Mouse (Mus musculus): ENCODE measurements at regions not wholly inside any gene's neighbourhood (a gene's known extent, or its start where the extent isn't known, plus 50 kb on each side); places are given as distances from the start of the nearest gene placed in this dataset.
"Not testable (repeated sequence)": the region's sequence is repeated elsewhere in the genome, so short reads cannot be mapped to it uniquely, and the experiment has no call there.

DNA sequence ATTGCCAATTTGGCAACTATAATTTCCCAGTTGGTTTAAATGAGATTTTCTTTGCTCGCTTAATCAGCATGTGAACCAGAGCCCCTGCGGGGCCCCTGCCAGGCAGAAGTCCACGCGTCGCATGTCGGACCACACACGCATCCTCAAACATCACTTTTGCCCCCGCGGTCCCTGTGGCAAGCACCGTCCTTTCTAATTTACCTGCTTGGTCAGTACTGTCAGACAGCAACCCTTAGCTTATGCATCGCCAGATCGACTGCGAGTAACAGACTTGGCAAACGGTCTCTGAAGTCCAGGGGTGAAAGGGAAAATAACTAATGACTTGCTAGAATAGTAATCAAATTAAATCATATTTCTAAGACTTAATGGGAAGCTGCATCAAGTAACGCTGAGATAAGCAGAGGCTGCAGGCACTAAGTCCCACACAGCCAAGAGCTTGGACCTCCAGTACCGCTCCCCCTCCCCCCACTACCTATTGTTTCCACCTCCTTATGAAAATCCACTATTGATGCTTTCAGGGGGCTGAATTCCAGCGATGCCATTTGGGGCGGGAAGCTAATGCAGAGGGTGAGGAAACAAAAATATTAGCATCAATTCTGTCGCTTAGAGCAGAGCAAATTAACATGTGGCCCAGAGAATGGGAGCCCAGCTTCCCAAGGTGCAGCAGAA lies 142.0 kb upstream of the Cntnap4 start:
- DNase-seq (ENCODE audit: low spot score in 2 of 2), result no peak

- DNase-seq (ENCODE audit: low spot score in 2 of 2), result no peak
These were observed 157.9 kb upstream of the Cntnap4 start for GRCm38 (mm10) chr8:112411968-112412367.

DNA sequence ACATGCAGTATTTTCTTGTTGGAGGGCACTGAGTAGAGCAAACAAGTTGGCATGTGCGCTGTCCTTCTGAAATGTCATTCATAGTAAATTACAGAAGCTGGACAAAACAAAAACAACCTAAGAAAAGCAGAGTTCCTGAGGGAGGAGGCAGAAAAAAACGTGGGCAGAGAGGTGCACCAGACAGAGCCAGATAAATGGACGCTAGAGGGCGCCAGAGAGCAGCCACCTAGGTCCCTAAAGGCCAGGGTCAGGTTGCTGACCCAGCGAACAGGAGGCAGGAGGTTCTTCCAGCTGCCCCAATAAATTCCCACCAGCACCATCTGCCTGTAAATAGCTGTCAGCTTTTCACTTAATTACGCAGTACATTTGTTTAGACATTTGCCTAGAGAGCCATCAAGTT lies 158.6 kb upstream of the Cntnap4 start:
- peak; percentile 6 to 20 for DNase-seq (ENCODE audit: low spot score in 2 of 2)

- DNase-seq (ENCODE audit: low spot score in 2 of 2), result no peak
These were observed 161.6 kb upstream of the Cntnap4 start for GRCm38 (mm10) chr8:112408211-112408735.

- DNase-seq (ENCODE audit: low spot score in 2 of 2), result no peak
These were observed 165.8 kb upstream of the Cntnap4 start for GRCm38 (mm10) chr8:112404087-112404486.

GRCm38 (mm10) chr8:112397438-112397837 lies 172.4 kb upstream of the Cntnap4 start:
- no peak for DNase-seq (ENCODE audit: low spot score in 2 of 2)

DNA sequence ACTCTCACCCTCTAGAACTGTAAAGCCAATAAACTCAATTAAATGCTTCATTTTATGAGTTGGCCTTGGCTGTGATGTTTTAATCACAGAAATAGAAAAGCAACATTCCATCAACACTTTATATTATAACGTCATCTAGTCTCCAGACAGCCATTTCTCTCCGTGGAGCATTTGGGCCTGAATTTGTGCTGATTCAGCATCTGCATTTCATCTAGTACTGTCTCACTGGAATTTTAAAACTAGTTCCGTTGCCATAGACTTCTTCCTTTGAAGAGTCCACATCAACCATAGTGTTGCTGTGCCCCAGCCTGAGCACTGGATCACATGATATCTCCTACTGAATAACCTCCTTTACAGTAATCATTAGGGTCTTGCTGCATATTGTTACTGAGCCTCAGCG lies 179.7 kb upstream of the Cntnap4 start:
- no peak for DNase-seq (ENCODE audit: low spot score in 2 of 2)

GRCm38 (mm10) chr8:112348323-112348722 lies 221.5 kb upstream of the Cntnap4 start:
- peak in 1 of 2 experiments; percentile 27 for DNase-seq (ENCODE audit: low spot score in 2 of 2)

GRCm38 (mm10) chr8:112333171-112333570 lies 236.7 kb upstream of the Cntnap4 start:
- peak; percentile 9 to 29 for DNase-seq (ENCODE audit: low spot score in 2 of 2)

- no peak for DNase-seq (ENCODE audit: low spot score in 2 of 2)
These were observed 237.8 kb upstream of the Cntnap4 start for GRCm38 (mm10) chr8:112332021-112332420.

GRCm38 (mm10) chr8:112309816-112310215 lies 260.0 kb upstream of the Cntnap4 start:
- no peak for DNase-seq (ENCODE audit: low spot score in 2 of 2)

DNA sequence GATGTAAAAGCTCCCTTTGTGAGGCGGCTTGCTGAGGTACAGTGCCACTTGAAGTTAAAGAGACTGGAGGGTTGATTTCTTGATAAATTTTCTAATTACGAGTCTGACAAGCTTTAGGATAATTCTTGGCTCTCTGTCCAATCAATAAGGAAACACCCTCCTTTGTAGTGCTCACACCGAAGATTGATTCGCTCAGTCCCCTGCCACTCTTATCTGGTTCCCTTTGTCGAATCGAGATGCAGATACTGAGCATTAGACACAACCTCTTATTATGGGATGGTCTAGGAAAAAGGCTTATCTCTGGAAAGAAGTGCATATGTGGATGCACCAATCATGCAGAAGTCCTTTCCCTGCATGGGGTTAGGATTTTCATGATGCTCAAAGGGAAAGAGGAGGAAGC lies 261.5 kb upstream of the Cntnap4 start:
- no peak for DNase-seq (ENCODE audit: low spot score in 2 of 2)

DNA sequence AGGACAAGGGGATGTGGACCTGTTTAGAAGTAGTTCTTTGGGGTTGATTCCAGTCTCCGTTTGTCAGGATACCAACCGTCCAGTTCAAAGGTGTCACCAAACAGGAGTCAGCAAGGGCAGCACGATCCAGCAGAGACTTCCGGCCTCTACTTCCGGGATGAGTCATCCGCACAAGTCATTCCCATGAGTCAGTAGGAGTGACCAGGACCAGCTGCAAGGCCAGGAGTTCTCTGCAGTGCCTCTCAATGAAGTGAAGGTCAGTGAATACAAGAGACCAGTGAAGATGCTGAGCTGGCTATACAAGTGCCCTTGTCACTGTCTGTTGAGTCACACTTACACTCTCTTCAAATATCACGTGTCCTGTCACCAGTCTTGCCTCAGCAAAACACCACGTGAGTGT lies 272.8 kb upstream of the Cntnap4 start:
- no peak for DNase-seq (ENCODE audit: low spot score in 2 of 2)

DNA sequence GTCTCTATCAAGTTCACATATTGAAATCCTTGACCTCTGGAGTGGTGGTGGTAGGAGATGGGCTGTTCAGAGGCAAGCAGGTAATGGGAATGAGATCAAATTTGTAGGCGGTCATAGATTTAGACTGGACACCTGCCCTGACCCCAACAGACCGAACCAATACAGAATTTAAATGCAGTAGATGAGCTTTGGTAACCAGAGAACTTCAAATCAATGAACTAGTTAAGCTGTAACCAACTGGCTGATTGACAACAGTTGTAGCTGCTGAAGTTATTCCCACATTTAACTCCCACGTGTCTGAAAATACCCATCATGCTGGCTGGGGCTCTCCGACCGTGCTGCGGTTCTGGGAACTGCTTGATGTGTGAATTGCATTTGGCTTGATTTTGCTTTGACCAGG lies 268.5 kb upstream of the Gm6793 start:
- DNase-seq (ENCODE audit: low spot score in 2 of 2), result no peak

GRCm38 (mm10) chr8:112269598-112269997 lies 254.8 kb upstream of the Gm6793 start:
- no peak for DNase-seq (ENCODE audit: low spot score in 2 of 2)

DNA sequence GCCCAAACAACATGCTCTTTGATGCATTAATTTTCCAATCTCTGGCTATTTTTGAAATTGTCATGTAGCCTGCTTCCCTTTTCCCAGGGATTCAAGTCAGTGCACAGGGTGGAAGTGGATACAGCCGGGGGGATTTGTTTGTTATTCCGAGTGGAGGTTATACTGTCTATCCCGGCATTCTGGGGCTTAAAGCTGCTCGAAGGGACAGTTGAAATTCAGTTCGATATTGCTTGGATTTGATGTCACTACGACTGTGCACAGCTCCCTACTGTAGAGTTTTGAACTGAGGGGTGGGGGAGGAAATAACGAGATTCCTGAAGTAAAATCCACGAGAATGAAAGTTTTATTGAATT lies 254.4 kb upstream of the Gm6793 start:
- DNase-seq (ENCODE audit: low spot score in 2 of 2), result no peak

GRCm38 (mm10) chr8:112268544-112269213 lies 253.8 kb upstream of the Gm6793 start:
- DNase-seq (ENCODE audit: low spot score in 2 of 2), result peak; percentile 4 to 37

- no peak for DNase-seq (ENCODE audit: low spot score in 2 of 2)
These were observed 243.2 kb upstream of the Gm6793 start for GRCm38 (mm10) chr8:112257922-112258475.

DNA sequence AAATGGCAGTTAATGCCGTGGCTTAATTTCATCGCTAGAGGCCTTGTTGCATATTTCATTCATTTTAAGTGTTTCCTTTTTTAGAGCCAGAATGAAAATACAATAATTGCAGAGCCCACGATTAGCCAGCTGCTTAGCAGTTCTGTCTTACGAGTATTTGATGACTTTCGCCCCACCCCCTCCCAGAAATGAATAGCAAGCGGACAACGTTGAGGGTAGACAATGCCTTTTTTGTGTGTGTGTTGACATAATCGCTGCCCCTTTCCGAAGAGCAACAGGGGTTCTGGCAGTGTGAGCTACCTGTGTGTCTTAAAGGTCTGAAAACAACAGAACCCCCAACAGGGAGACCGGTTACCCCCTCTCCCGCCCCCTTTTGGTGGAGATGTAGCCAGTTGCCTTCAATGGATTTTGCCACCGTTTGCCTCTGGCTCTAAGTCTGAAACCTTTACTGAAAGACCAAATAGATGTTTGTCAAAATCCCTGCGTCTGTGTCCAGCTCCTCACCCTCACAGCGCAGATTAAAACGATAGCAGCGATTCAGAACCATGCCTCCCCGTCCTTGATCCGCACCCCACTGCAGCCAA lies 242.6 kb upstream of the Gm6793 start:
- no peak for DNase-seq (ENCODE audit: low spot score in 2 of 2)

- DNase-seq (ENCODE audit: low spot score in 2 of 2), result not testable (repeated sequence)
These were observed 231.8 kb upstream of the Gm6793 start for GRCm38 (mm10) chr8:112246629-112247028.

- DNase-seq (ENCODE audit: low spot score in 2 of 2), result peak; percentile 13 to 36
These were observed 223.8 kb upstream of the Gm6793 start for GRCm38 (mm10) chr8:112238681-112239080.

DNA sequence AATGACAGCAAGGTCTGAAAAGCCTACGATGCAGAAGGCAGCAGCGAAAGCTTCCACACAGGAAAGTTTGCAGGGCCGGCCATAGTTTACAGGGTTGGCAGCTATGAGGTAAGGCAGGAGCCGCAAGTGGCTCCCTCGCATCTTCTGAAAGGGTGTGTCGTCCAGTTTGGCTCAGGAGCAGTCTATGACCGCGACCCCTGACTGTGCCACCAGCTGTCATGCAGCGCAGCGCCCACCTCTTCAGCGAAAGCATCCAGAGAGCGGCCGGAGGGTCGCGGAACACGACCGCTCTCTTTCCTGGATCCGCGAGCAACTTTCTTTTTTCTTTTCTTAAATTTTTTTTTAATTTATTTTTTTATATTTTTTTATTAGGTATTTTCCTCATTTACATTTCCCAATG lies 221.9 kb upstream of the Gm6793 start:
- DNase-seq (ENCODE audit: low spot score in 2 of 2), result not testable (repeated sequence)

GRCm38 (mm10) chr8:112219656-112220055 lies 204.8 kb upstream of the Gm6793 start:
- no peak for DNase-seq (ENCODE audit: low spot score in 2 of 2)

Data from frontal cortex, postnatal 36 days (tissue).